11 mouse cellular contexts compared by ENCODE assay signal in the genomic region with DNA sequence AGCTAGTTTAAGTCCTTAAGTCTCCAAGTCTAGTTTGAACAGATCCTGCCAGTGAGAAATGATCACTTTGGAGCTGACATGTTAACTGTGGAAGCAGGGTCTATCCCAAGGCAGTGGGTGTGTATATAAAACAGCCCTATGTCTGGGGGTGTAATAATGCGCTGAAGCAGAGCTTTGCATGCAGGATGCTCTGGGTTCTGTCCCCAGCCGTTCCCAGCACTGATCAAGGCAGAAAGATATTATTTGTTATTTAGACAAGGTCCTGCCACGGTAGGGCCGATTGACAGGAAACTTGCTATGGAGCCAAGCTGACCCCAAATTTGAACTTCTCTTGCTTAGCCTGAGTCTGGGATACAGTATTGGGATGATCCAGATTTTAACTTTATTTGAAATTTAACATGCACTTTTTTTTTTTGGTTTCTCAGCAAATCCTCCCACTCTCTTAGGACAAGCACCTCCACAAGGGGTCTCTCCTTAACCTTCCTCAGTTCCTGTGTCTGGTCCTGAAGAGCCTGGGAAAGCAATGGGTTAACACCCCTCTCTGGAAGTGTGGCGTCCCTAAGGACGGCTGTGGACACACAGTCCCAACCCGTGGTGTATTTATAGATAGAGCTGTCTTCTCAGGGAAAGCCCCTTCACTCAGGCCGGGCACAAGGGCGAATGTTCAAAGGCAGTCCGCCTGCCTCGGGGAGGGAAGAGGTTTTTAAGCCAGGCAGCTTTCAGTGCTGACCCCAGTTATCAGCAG. TPM values are rescaled to one million over a fixed set of nuclear protein-coding genes. Genes with fewer than 3 reads are reported as not detected.
DNase-seq lines count a peak whose midpoint lies in the region; ATAC-seq and TF ChIP-seq lines count a peak whose summit lies in the region.
"Had no signal": no experiment of that assay in that cellular context is flagged by ENCODE, and none has a peak within 500 bp of the region (broad histone marks: within the 10 kb centered on the region; RNA-seq: fewer than 3 reads in every experiment).

No protein-coding gene starts in this region.

- 15% methylated on average over 11 of the region's 11 CpGs for WGBS in lung, embryonic 16.5 days
- WGBS in heart, adult 2 months: 15% methylated on average over 11 of the region's 11 CpGs
- WGBS in limb, embryonic 15.5 days: 34% methylated on average over 11 of the region's 11 CpGs

- no peaks in the 10 kb centered on the region for H3K79me2 ChIP-seq in heart, adult 2 months (replicated peaks; ENCODE audit: control insufficient read depth, insufficient read depth, low read length)

- TF ChIP-seq EP300 in heart, adult 2 months (IDR thresholded peaks at IDR 0.05; ENCODE audit: insufficient read depth, low read depth, low read length): peak; percentile 84

- intact Hi-C loops in heart, adult 2 months (cut with DNase I): loop anchor here (5.0 kb wide), 1 partner anchor 43 kb away; no protein-coding TSS in a partner anchor

- H3K9me3 ChIP-seq in lung, embryonic 16.5 days (ENCODE audit: control insufficient read depth, low read length): no peaks in the 10 kb centered on the region
- H3K9me3 ChIP-seq in limb, embryonic 15.5 days: no peaks in the 10 kb centered on the region

- ATAC-seq in lung, embryonic 16.5 days (ENCODE audit: low read depth): peak; percentile 47
- no peak for ATAC-seq in limb, embryonic 15.5 days (ENCODE audit: insufficient number of reproducible peaks, low FRiP score, low TSS enrichment, low read depth)

- H3K36me3 ChIP-seq in lung, embryonic 16.5 days (ENCODE audit: control insufficient read depth, insufficient read depth, low read length): no peaks in the 10 kb centered on the region
- H3K36me3 ChIP-seq in heart, adult 2 months (ENCODE audit: control insufficient read depth, insufficient read depth, low read length): peaks cover 9% of the 10 kb centered on the region; the same call in 1 of the 2 replicates
- H3K36me3 ChIP-seq in limb, embryonic 15.5 days: no peaks in the 10 kb centered on the region

- TF ChIP-seq POLR2A in heart, adult 2 months (IDR thresholded peaks at IDR 0.05; ENCODE audit: insufficient read depth, low read depth, low read length): peak; percentile 43; the same call in 1 of the 2 replicates

- H3K9ac ChIP-seq in lung, embryonic 16.5 days (ENCODE audit: low read length): no peak overlapping the region
- peak overlapping the region; percentile 55 for H3K9ac ChIP-seq in heart, adult 2 months (ENCODE audit: low read depth, low read length)
- no peak overlapping the region for H3K9ac ChIP-seq in limb, embryonic 15.5 days

- peak; percentile 52 for DNase-seq in embryo, embryonic 10 days (ENCODE audit: low spot score)
- DNase-seq in embryo, embryonic 9.5 days (ENCODE audit: extremely low spot score): no peak
- no peak for DNase-seq in lung, postnatal 4 days
- DNase-seq in heart, adult 2 months: peak; percentile 38 to 61
- no peak for DNase-seq in left cerebral cortex, adult 8-10 months (ENCODE audit: low spot score in 2 of 2)
- DNase-seq in thymus, postnatal 0 days (ENCODE audit: low spot score): no peak
- DNase-seq: midbrain, embryonic 14.5 days had no signal

- peak; percentile 25 for TF ChIP-seq CTCF in heart, adult 2 months (IDR thresholded peaks at IDR 0.05)

- peak overlapping the region; percentile 20; the same call in 1 of the 2 replicates for H3K4me2 ChIP-seq in lung, embryonic 16.5 days (ENCODE audit: low read depth, low read length)
- no peak overlapping the region for H3K4me2 ChIP-seq in limb, embryonic 15.5 days

- peak overlapping the region; percentile 65 for H3K27ac ChIP-seq in lung, embryonic 16.5 days (ENCODE audit: low read length)
- peak overlapping the region; percentile 96 for H3K27ac ChIP-seq in heart, adult 2 months
- peak overlapping the region; percentile 91 for H3K27ac ChIP-seq in limb, embryonic 15.5 days
- H3K27ac ChIP-seq: left cerebral cortex, adult 2 months had no signal

- H3K4me3 ChIP-seq in lung, embryonic 16.5 days (ENCODE audit: low read length): no peak overlapping the region
- no peak overlapping the region for H3K4me3 ChIP-seq in heart, adult 2 months
- H3K4me3 ChIP-seq in limb, embryonic 15.5 days: no peak overlapping the region
- H3K4me3 ChIP-seq: left cerebral cortex, adult 2 months had no signal

- H3K27me3 ChIP-seq in lung, embryonic 16.5 days (ENCODE audit: control insufficient read depth, insufficient read depth, low read depth, low read length): no peaks in the 10 kb centered on the region
- H3K27me3 ChIP-seq in heart, adult 2 months (ENCODE audit: control insufficient read depth, insufficient read depth, low read length): no peaks in the 10 kb centered on the region
- no peaks in the 10 kb centered on the region for H3K27me3 ChIP-seq in limb, embryonic 15.5 days

- peaks cover 39% of the 10 kb centered on the region for H3K4me1 ChIP-seq in lung, embryonic 16.5 days (replicated peaks; ENCODE audit: control insufficient read depth, insufficient read depth, low read length)
- H3K4me1 ChIP-seq in heart, adult 2 months (ENCODE audit: control insufficient read depth, insufficient read depth, low read length): peaks cover 28% of the 10 kb centered on the region
- peaks cover 51% of the 10 kb centered on the region for H3K4me1 ChIP-seq in limb, embryonic 15.5 days

RNA-seq across cellular contexts. Expression of gene Adamtsl4, which starts 1.6 kb away (rescaled TPM):
- 4.4 and 5.5 TPM in 2 replicates for polyA plus RNA-seq in lung, embryonic 16.5 days (2015; fragmentation: Nextera tagmentation; extraction: Ambion mirVana)
- 10 to 100 TPM; 39.2 to 51.4 TPM for total RNA-seq in heart, adult 2 months (2021)
- 36.2 and 46.2 TPM in 2 replicates for polyA plus RNA-seq in heart, adult 2 months (2012; rRNA removed)
- polyA plus RNA-seq in limb, embryonic 15.5 days (2015; fragmentation: Nextera tagmentation; extraction: Ambion mirVana): 5.4 and 11.2 TPM in 2 replicates
- 10 to 100 TPM in 3 of 4 experiments, 1 to 10 TPM in 1; 9.4 to 12.9 (median 11.4) TPM for total RNA-seq in left cerebral cortex, adult 8-10 months (2022)
- polyA plus RNA-seq in thymus, postnatal 0 days (2015; fragmentation: Nextera tagmentation; extraction: Ambion mirVana): 0.91 and 2.0 TPM in 2 replicates
- total RNA-seq: hematopoietic stem cell, adult 5-6 weeks had no signal

RNA-seq across cellular contexts. Expression of gene Mcl1, which starts 30.8 kb away (rescaled TPM):
- polyA plus RNA-seq in lung, embryonic 16.5 days (2015; fragmentation: Nextera tagmentation; extraction: Ambion mirVana): 23.1 and 31.7 TPM in 2 replicates
- 100 to 1,000 TPM; 134 to 139 TPM for total RNA-seq in heart, adult 2 months (2021)
- polyA plus RNA-seq in heart, adult 2 months (2012; rRNA removed): 39.1 and 64.4 TPM in 2 replicates
- polyA plus RNA-seq in limb, embryonic 15.5 days (2015; fragmentation: Nextera tagmentation; extraction: Ambion mirVana): 35.2 and 46.1 TPM in 2 replicates
- 10 to 100 TPM; 47.2 to 59.6 (median 54.3) TPM for total RNA-seq in left cerebral cortex, adult 8-10 months (2022)
- 81.3 and 91.3 TPM in 2 replicates for polyA plus RNA-seq in thymus, postnatal 0 days (2015; fragmentation: Nextera tagmentation; extraction: Ambion mirVana)

RNA-seq across cellular contexts. Expression of gene Ecm1, which starts 50.0 kb away (rescaled TPM):
- 22.3 and 23.8 TPM in 2 replicates for polyA plus RNA-seq in lung, embryonic 16.5 days (2015; fragmentation: Nextera tagmentation; extraction: Ambion mirVana)
- 10 to 100 TPM; 54.4 to 61.9 TPM for total RNA-seq in heart, adult 2 months (2021)
- 173 and 200 TPM in 2 replicates for polyA plus RNA-seq in heart, adult 2 months (2012; rRNA removed)
- 23.7 and 35.8 TPM in 2 replicates for polyA plus RNA-seq in limb, embryonic 15.5 days (2015; fragmentation: Nextera tagmentation; extraction: Ambion mirVana)
- total RNA-seq in left cerebral cortex, adult 8-10 months (2022): 10 to 100 TPM; 10.2 to 13.3 (median 11.7) TPM
- 14.0 and 16.8 TPM in 2 replicates for polyA plus RNA-seq in thymus, postnatal 0 days (2015; fragmentation: Nextera tagmentation; extraction: Ambion mirVana)

Comparison
In these comparisons a context has a peak if more than half of its experiments do, and no peak if none do; other contexts are left out.
1. DNase-seq: peak in embryo, embryonic 10 days (single experiment) and heart, adult 2 months (2 of 2); none in embryo, embryonic 9.5 days (single experiment), lung, postnatal 4 days (0 of 2), left cerebral cortex, adult 8-10 months (0 of 2) and thymus, postnatal 0 days (single experiment).
2. Peak in every context shown above with its lines, with median percentiles within 50 percentile points of each other: H3K27ac ChIP-seq.